Mouse (Mus musculus): ENCODE measurements at regions not wholly inside any gene's neighbourhood (a gene's known extent, or its start where the extent isn't known, plus 50 kb on each side); places are given as distances from the start of the nearest gene placed in this dataset.
"Not testable (repeated sequence)": the region's sequence is repeated elsewhere in the genome, so short reads cannot be mapped to it uniquely, and the experiment has no call there.

DNA sequence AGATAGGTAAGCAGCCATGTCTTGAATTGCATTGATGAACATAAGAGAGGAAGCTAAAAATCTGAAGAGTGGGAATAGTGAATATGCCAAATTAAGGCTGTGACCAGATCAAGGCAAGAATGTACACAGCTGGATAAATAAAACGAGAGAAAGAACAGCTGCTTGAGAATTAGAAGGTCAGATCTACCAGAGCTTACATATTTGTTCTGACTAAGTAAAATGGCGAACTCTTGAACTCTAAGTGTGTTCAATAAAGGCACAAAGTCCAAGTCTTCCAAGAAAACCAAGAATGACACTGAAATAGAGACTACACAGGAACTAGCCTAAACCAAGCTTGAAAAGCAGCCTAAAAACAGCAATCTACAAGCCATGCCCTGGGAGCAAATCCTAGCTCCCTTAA is 533.8 kb downstream of the Cypt12 start:
- intact Hi-C loops (cut with DNase I): no loop called here

GRCm38 (mm10) chr3:18488886-18489285 is 540.7 kb downstream of the Cypt12 start:
- DNase-seq: no peak
- intact Hi-C loops (cut with DNase I): no loop called here

More for the DNA sequence above, 533.8 kb downstream of the Cypt12 start:
- no peak for DNase-seq

- DNase-seq: no peak
- intact Hi-C loops (cut with DNase I): no loop called here
Observed at GRCm38 (mm10) chr3:18522562-18522961, 574.4 kb downstream of the Cypt12 start.

- intact Hi-C loops (cut with DNase I): no loop called here
- DNase-seq: peak; percentile 2
Observed at GRCm38 (mm10) chr3:18524011-18524410, 575.8 kb downstream of the Cypt12 start.

GRCm38 (mm10) chr3:18557201-18557600 is 609.0 kb downstream of the Cypt12 start:
- intact Hi-C loops (cut with DNase I): no loop called here
- no peak for DNase-seq

DNA sequence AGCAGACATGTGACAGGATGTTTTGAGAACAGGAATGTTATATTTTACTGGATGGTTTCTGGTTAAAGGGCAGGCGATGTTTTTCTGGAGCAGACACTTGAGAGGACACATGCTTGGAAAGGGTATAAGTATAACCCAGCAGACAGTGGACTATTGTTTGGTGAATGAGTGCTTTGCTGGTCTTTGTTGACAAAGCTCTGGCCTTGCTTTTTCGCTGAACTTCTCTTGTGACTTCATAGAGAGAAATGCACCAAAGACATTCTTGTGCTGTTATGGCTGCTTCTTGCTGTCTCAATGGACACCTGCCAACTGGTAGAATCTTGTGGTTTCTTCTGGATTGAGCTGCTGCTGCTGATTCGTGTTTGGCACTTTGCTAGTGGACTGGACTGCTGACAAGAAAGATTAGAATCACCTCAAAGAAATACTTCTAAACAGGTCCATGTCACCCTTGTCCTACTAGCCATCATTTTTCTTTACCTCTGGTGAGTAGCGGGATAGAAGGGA is 612.1 kb downstream of the Cypt12 start:
- intact Hi-C loops (cut with DNase I): no loop called here
- DNase-seq: no peak

DNA sequence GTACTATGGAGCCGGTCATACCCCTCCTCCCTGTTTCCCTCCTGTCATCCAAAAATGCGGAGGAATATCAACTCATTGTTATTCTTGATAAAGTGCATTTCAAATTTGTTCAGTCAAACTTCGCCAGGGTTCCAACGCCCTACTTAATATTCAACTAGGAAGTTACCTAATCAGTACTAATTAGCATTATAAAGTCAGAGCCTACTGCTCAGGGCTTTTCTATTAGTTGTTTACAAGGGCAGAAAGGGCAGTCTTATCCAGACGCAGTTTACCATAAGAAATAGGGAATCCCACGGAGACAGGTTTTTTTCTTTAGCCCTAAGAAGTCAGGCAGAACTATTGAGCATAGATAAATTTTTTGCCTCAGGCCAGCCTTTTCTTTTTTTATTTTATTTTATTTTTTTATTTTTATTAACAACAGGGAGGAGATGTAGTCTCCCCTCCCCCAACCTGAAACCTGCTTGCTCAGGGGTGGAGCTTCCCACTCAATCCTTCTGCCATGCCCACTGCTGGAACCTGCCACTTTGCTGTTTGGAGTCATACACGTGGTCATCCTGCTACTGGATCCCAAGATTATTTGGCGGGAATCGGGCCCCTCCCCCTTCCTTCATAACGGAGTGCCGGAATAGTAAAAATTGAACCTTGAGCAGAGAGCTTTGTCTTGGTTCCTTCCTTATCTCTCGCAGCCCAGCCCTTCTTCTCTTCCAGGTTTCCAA is 632.9 kb downstream of the Cypt12 start:
- intact Hi-C loops (cut with DNase I); DNase-seq: not testable (repeated sequence)

- intact Hi-C loops (cut with DNase I): loop anchor here (5.0 kb wide), 1 partner anchor 563 kb away; no protein-coding TSS in a partner anchor
- DNase-seq: no peak
Observed at GRCm38 (mm10) chr3:18620608-18621007, 672.4 kb downstream of the Cypt12 start.

DNA sequence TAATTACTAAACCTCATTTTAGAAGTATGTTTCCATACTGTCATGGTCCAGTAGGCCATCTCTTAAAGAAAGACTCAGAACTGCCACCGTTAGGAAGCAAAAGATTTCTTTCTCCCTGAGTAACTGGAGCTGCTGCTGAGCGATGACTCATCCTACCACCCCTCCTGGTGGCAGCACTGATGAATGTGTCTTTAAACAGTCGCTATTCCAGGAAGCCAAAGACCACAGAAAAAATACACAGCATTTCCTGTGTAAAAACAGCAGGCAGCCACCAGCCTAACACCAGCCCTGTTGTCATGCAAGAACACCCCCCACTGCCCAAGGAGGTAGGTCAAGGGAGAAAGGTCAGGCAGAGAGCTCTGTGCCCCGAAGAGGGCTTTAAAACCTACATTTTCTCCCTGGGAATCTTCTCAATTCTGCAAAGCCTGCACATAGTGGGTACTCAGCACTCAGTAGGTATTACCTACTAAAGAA is 675.7 kb downstream of the Cypt12 start:
- DNase-seq: peak; percentile 77
- intact Hi-C loops (cut with DNase I): loop anchor here (5.0 kb wide), 1 partner anchor 567 kb away; no protein-coding TSS in a partner anchor

DNA sequence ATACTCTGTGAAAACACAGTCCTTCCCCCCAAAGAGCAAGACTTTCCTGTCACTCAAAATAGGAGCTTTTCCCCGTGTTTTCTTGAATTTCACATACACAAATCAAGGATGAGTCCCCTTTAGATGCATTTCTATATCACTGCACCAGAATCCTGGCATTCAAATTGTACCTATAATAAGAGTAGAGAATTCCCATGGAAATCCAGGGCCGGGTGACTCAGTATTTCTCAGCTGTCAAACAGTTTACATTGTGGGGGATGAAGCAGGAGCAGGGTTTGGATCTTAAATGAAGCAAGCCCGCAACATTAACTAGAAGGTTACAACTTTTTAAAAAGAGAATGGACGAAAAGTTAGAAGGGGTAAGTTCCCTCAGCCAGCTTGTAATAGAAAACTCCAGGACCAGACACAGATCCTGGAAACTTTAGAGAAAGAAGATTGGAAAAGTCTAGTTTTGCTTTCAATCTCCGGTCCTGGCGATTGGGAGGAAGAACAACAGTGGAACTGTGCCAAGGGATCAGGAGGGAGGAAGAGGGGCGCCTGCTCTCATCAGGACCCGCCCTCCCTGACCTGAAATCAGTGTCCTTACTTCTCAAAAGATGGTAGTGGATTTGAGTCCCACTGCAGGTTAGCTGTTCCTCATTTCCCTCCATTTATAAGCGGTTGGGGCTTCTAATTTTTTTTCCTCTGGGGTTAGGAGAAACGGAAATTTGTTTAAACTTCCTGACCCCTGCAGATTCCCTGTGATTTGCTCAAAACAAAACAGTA is 676.4 kb downstream of the Cypt12 start:
- intact Hi-C loops (cut with DNase I): loop anchor here (5.0 kb wide), 2 partner anchors 438 to 567 kb away; no protein-coding TSS in a partner anchor
- DNase-seq: peak; percentile 76

GRCm38 (mm10) chr3:18625395-18626328 is 677.5 kb downstream of the Cypt12 start:
- peak; percentile 87 for DNase-seq
- intact Hi-C loops (cut with DNase I): loop anchor here (5.0 kb wide), 1 partner anchor 437 kb away; no protein-coding TSS in a partner anchor

GRCm38 (mm10) chr3:18626375-18626774 is 678.2 kb downstream of the Cypt12 start:
- no peak for DNase-seq
- intact Hi-C loops (cut with DNase I): loop anchor here (5.0 kb wide), 1 partner anchor 436 kb away; no protein-coding TSS in a partner anchor

DNA sequence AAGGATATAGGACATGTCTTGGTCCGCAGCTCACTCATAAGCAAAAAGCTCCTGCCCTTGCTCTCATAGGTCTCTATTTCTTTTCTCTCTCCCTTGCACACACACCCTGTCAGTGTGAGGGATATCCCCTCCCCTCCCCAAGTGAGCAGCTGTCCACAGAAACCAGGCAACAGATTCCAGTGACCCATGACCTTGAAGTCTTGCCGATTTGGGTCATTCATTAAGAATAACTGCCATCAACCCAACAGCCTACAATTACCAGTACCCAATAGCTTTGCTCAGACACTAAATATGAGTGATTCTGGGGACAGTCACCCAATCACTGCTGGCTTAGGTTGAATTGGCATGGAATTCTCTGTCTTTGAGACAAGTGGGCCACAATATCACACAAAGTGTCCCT is 678.6 kb downstream of the Cypt12 start:
- intact Hi-C loops (cut with DNase I): loop anchor here (5.0 kb wide), 1 partner anchor 435 kb away; no protein-coding TSS in a partner anchor
- no peak for DNase-seq

GRCm38 (mm10) chr3:18629233-18629632 is 681.0 kb downstream of the Cypt12 start:
- no peak for DNase-seq
- intact Hi-C loops (cut with DNase I): loop anchor here (5.0 kb wide), 1 partner anchor 433 kb away; no protein-coding TSS in a partner anchor

DNA sequence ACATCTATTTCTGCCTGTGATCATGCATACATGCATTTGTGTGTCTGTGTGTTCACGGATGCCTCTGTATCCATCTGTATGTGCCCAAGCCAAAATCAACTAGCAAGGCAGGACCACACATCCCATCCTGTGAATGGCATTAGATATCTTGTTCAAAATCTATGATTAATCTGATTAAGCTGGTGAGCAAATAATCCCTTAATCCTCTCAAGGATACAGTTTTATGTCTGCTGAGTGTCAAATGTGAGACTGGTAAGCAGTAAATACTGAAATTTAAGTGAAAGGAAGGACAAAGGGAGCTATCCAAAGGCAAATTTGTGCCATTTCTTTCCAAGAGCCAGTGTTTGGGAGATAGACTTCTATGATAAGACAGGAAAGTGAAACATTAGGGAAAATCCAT is 683.4 kb downstream of the Cypt12 start:
- intact Hi-C loops (cut with DNase I): no loop called here
- no peak for DNase-seq

DNA sequence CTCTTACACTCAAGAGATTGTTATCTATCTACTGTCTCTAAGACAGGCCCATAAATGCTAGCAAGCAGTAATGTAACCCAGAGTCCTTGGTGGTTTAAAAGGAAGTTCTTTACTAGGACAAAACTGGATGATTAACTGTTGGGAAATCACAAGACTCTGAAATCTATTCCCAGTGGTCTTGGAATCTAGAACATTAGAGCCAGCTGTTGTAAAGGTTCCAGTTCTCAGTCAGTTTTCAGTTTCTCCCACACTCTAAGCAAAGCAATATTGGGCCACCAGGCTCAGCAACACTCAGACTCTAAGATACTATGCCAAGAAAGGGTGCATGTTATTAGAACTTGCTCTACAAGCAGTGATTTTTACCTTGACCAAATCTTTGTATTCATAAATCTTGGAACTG is 686.6 kb downstream of the Cypt12 start:
- intact Hi-C loops (cut with DNase I): no loop called here
- DNase-seq: no peak

- DNase-seq: no peak
- intact Hi-C loops (cut with DNase I): no loop called here
Observed at GRCm38 (mm10) chr3:18637553-18637952, 689.3 kb downstream of the Cypt12 start.

DNA sequence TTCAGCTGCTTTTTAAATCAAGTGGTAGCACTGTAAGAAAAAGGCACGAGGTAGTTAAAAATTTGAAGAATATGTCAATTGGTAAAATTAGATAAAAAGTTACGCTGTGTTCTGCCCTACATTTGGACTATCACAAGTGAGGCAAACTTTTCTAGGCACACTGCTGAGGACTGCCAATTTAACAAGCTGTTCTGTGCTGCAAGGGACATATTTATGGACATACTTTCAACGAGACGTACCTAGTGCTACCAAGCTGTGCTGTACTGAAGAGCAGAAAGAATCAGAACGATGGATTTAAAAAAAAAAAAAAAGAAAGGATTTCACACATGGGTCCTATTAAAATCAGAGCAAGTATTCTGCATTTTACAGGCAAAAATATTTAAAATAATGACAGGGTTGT is 692.1 kb downstream of the Cypt12 start:
- intact Hi-C loops (cut with DNase I): no loop called here
- DNase-seq: no peak

- intact Hi-C loops (cut with DNase I): no loop called here
- DNase-seq: no peak
Observed at GRCm38 (mm10) chr3:18641688-18642087, 693.5 kb downstream of the Cypt12 start.

DNA sequence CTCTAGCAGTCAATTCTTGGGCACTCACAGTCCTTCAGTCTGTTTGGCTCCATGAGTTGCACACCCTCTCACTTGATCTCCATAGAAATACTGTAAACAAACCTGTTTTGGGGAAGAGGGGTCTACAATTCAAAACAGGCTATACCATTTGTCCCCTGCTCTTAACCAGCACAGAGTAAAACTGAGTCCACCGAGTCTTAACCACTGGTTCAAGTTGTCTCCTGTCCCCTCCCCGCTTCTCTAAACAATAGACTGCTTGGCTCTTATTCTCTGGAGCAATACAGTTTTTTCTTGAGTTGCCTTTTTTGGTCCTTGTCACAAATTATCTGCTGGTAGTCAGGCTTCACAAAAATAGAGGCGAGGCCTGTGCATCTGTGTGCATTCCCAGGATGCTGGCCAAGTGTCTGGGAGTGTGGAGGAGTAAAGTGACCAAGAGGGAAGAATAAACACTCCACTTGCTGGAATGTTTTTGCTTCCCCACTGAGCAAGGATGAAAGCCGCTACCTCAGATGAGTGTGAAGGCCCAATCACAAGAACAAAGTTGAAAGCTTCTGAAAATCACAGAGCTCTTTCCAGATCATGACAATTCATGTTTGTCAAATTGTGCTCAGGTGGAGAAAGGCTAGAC is 695.3 kb downstream of the Cypt12 start:
- intact Hi-C loops (cut with DNase I): no loop called here
- DNase-seq: no peak
